Mouse (Mus musculus): ENCODE data around the gene Tsc22d4.

Tsc22d4 gene

DNA sequence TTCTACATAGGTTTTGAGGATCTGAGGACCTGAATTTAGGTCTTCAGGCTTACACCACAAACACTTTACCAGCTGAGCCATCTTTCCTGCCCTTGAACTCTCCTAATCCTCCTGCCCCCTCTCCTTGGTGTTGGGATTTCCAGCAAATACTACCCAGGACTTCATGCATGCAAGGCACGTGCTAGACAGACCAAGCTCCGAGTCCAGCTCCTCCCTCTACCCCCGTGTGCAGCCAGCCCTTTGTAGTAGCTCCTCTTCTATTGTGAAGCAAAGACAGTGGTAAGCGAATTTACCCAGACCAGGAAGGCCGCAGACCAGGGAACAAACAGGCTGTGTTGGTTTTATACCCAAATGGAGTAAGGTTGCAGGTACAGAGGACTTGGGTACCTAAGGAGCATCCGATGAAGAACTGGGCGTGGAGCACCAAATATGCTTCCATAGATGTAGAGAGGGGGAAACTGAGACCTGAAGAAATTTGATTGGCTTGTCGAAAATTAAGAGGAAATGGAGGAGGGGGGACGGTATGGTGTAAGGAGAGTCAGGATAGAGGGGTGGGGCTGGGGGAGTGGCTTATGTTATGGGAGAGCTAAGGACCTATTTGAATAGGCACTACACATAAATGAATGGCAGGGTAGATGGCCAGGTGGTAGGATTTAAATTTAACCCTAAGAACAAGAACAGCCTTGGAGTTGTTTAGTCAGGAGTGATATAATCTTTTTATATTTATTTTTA is 19.2 kb downstream of the Tsc22d4 start:
- no peak for DNase-seq (ENCODE audit: low spot score in 2 of 2)

DNA sequence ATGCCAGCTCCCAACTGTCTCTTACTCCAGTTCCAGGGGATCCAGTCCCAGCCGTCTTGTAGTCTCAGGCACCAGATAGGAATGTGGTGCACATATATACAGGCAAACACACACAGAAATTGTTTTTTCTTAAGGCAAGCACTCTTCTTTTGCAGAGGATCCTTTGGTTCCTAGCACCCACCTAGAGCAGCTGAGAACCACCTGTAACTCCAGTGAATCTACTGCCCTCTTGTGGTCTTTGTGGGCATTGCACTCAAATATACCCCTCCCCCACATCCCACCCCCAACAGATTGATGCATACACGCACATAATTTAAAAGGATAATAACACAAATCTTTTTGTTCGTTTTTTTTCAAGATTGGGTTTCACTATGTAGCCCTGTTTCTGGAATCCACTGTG is 20.7 kb downstream of the Tsc22d4 start:
- DNase-seq (ENCODE audit: low spot score in 2 of 2), result no peak

DNA sequence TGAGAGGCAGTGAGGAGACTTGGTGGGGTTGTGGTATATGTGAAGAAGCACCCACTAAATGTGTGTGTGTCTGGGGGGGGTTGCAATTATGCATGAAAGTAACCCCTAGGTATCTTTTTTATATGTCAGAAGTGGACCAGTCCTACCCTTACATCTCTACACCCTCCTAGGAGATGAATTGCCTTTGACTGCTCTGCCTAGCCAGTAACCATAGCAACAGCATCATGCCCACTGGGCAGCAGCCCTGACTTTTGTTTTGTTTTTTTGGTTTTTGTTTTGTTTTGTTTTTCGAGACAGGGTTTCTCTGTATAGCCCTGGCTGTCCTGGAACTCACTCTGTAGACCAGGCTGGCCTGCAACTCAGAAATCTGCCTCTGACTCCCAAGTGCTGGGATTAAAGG is 22.9 kb downstream of the Tsc22d4 start:
- DNase-seq (ENCODE audit: low spot score in 2 of 2), result no peak

DNA sequence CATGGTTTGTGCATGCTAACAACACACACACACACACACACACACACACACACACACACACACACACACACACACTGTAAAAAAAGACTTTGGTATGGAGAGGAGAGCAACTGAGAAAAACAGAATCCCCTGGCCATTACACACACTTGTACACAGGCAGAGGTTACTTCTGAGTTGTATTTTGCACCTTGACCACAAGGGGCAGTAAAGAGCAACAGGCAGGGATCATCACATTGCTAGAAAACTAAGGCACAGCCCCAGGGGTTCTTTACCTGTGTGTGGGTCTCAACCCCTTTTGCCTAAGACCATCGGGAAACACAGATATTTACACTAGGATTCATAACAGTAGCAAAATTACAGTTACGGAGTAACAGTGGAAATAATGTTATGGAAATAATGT is 25.2 kb downstream of the Tsc22d4 start:
- DNase-seq (ENCODE audit: low spot score in 2 of 2), result no peak

DNA sequence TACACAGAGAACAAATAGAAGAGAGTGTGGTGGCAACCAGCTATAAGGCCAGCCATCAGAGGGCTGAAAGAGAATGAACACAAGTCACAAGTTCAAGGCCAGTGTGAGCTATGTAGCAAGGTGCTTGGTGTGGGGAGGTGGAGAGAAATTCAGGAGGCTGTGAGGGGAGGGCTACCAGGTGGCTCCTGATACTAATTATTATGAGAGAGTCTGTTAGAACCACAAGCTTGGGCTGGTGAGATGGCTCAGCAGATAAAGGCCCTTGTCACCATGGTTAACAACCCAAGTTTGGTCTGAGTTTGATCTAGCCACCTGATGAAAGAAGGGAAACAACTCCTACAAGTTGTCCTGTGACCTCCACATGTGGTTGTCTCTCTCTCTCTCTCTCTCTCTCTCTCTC is 27.2 kb downstream of the Tsc22d4 start:
- DNase-seq (ENCODE audit: low spot score in 2 of 2), result no peak

DNA sequence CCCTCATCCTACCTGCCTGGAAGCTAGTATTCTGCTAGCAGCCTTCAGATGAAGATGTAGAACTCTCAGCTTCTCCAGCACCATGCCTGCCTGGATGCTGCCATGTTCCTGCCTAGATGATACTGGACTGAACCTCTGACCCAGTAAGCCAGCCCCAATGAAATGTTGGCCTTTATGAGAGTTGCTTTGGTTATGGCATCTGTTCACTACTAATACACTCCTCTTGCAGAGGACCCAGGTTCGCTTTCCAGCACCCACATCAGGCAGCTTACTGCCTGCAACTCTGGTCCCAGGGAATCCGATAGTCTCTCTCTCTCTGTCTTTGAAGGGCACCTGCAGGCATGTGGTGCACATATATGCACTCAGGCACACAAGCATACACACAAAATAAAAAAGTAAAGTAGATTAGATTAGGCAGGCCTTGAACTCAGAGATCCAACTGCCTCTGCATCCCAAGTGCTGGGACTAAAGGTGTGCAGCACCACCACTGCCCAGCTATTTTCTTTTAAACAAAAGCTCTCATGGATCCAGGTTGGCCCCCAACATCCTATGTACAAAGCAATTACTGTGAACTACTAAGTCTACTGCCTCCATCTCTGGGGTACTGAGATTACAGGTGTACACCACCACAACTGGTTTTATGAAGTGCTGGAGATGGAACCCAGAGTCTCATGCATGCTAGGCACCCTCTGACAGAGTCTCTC is 30.2 kb downstream of the Tsc22d4 start:
- DNase-seq (ENCODE audit: low spot score in 2 of 2), result no peak

DNA sequence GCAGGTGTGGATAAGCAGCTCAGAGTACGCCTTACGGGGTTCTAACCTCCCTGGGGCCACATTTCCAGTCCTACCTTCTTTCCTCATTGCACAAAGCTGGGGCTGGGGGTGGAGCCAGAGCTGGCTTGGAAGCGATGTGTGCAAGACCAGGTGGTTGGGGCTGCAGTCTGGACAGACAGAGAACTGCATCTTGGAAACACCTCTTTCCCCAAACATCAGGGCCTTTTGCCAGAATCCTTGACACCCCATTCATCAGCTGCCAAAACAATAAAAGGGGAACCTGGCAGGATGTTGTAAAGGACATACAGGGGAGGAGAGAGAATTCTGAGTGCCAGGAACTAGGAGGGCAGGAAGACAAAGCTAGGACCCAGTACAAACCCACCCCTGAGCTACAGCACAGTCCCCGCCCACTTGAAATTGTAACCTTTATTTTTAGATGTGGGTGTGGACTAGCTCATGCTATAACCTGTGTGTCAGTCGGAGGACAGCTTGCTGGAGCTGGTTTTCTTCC is 30.9 kb downstream of the Tsc22d4 start:
- DNase-seq (ENCODE audit: low spot score in 2 of 2), result no peak

DNA sequence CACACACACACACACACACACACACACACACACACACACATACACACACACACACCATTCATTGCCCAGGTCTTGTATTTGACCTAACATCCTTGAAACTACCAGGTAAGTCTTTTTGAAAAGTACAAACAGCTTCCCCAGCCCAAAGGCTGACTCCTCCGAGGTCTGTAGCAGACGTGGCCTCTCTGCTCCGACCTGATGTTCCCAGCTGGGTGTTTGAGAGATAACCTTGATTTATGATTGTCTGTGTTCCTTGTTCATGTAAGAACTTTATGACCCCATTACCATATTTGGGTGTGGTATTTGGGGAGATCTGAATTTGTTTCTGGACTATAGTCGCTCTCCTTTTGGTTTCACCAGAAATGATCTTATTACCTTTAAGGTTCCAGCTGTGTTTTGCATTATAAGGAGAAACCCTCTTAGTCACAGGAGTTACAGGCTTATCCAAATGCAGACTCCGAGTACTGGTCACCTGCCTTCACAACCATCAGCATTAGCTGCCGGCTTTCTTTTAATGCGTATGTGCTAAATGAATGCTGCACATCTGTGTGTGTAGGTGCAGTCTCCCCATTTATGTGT is 31.8 kb downstream of the Tsc22d4 start:
- DNase-seq (ENCODE audit: low spot score in 2 of 2), result no peak

DNA sequence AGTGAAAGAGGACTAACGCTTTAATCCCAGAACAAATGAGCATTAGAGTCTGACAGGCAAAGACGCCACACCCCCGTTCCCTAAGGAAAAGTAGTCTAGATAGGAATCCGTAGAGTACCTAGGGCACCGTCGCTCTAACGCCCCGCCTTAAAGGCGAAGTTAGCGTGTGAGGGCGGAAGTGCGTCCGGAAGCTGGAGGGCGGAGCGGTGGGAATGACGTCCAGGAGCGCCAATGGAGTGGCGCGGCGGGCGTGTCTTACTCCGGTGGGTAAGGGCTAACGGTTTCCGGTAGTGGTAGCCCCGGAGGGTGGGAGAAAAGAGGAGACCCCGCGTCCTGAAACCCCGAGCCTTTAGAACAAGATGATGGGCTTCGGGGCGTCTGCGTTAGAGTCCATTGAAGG is 33.1 kb downstream of the Tsc22d4 start, which contains the start of gene Ppp1r35:
TSS of gene Ppp1r35 (plus strand) at position 215 of the 400 bp plus-strand sequence.
- DNase-seq (ENCODE audit: low spot score in 2 of 2), result peak; percentile 92 to 98

DNA sequence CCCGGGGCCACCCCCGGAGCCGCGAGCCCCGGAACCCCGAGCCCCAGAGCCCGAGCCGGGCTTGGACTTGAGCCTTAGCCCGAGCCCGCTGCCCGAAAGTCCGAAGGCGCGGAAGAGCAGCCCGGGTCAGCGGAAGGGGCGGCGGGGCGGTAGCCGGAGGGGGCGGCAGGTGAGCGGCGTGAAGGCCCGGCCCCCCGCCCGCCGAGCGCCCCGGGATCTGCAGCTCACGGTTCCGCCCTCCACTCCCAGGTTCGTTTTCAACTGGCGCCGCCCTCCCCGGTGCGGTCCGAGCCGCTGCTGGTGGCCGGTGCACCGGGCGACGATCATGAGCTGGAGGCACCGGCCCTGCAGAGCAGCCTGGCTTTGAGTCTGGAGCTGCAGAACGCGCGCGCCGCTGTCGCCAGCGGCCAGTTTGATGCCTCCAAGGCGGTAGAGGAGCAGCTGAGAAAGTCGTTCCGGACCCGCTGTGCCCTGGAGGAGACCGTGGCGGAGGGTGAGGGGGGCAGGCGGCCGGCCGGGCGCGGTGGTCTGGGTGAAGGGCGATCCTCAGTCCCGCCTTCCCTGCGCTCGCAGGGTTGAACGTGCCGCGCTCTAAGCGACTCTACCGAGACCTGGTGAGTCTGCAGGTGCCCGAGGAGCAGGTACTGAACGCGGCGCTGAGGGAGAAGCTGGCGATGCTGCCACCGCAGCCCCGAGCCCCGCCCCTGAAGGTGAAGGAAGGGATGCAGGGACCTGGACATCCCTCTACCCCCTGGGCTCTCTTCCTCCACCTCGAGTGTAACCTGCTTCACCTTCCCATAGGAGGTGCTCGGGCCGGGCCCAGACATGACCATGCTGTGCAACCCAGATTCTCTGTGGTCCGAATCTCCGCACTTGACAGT is 33.8 kb downstream of the Tsc22d4 start:
- DNase-seq (ENCODE audit: low spot score in 2 of 2), result no peak

DNA sequence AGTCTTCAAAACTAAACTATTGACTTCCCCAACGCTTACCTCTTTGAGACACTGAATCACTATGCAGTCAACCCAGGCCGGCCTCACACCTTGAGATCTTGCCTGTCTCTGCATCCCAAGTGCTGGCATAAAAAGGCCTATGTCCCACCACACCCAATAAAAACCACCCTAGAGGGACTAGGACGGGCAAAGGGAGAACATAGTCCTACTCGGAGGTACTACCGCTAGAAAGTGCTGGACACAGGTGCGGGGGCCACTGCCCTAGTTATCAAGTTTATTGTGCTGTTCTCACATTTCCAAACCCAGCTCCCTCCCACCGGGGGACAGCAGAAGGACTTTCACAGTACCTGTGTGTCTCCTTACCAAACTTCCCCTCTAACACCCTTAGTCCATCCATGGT is 36.1 kb downstream of the Tsc22d4 start:
- no peak for DNase-seq (ENCODE audit: low spot score in 2 of 2)

DNA sequence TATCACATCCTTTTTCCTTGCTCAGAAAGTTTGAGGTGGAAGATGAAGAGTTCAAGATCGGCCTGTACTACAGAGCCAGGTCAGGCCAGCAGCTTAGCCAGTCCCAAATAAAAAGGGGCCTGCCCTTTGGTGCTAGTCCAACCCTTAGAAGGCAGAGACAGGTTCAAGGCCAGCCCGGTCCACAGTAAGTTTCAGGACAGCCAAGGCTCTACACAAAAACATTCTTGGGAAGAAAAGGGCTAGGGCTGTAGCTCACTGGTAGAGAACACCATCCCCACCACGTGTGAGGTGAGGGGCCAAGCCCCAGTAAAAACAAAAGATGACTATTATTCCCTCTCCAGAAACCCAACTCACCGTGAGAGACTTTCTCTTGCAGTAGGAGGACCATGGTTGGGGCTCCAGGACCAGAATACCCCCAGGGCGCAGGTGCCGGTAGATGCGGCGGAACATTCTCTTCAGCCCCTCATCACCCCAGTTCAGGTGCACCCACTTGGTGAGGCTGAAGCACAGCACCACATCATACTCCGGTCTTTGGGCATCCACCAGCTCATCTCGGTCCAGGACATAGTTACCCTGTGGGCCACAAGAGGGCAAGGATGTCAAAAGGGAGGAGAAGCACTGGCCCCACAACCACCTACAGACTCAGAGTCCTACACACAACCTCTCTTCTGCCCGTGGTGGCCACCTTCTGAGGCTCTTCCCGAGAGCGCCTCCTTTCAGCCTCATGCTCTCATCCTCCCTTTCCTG is 37.4 kb downstream of the Tsc22d4 start:
- no peak for DNase-seq (ENCODE audit: low spot score in 2 of 2)

DNA sequence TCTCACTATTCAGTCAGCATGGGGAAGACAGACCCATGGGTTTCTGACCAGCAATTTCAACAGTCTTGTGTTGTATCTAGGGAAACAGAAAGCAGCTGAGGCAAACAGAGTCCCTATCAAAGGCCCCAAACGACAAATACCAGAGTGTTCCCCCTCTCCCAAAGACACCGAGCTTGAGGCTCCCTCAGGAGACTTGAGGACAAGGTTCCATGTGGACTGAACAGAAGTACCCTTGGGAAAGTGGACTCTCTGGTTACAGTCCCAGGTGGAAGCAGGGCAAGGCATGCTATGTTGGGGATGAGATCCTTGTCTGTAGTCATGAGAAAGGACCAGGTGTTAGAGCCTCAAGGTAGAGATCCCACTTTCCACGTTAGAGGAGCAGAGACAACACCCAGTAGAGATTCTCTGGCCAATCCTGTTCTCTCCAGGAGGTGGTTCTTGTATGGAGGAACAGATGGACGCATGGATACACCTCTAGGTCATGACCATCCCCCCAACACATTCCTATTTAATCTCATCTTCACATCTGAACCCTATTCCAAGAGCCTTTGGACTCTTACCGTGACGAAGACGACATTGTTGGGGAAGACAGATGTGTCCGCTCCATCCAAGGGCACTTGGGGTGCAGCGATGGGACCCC is 38.5 kb downstream of the Tsc22d4 start:
- no peak for DNase-seq (ENCODE audit: low spot score in 2 of 2)

DNA sequence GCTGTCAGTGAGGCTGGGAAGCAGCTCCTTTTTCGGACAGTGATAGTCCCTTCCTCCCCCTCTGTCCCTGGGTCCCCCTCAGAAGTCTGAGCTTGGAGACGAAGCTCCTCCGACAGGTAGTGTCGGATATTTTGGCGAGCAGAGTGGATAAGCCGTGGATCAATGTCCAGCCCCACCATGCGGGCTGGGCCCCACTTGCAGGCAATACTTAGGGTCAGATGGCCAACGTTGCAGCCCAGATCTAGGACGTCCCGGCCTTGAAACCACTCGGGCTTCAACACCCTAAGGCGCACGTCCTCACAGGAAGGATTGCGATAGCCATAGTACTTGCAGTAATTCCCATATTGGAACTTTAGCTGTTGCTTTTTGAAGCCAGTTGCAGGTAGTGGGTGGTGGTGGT is 39.0 kb downstream of the Tsc22d4 start:
- no peak for DNase-seq (ENCODE audit: low spot score in 2 of 2)

DNA sequence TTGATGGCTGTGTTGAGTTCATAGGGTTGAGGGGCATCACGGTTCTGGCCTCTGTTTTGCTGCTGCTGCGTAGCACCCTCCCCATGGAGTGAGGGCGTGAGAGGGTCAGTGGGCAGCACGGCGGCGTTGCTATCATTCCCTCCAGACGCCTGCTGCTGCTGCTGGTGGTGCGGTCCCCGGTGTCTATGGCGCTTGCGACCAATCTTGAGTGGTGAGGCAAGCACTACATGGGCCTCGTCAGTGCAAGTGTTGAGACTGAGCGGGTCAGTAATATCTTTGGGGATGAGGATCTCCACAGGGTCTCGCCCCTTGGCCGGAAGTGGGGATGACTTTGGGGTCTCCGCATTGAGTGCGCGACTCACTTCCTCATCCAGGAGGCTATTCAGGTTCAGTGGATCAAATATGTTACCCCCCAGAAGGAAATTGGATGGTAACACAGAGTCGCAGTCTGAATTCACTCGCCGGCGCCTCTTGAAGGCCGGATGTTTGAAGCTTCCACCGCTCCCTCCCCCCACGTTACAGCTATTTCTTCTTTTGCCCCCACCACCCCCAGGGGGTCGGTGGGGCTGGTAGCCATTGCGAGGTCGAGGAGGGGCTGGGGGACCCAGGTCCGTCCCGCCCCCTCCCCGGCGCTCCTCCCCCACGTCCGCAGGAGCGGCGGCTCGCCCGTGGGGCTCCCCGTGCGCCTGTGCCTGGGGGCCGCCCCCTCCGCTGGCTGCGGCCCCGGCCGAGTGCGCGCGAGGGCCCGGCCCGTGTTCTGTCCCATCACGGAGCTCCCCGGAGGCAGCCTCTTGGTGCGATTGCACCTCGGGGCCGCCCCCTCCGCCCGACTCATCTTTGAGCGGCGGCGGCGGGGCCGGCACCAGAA is 39.9 kb downstream of the Tsc22d4 start:
- no peak for DNase-seq (ENCODE audit: low spot score in 2 of 2)

DNA sequence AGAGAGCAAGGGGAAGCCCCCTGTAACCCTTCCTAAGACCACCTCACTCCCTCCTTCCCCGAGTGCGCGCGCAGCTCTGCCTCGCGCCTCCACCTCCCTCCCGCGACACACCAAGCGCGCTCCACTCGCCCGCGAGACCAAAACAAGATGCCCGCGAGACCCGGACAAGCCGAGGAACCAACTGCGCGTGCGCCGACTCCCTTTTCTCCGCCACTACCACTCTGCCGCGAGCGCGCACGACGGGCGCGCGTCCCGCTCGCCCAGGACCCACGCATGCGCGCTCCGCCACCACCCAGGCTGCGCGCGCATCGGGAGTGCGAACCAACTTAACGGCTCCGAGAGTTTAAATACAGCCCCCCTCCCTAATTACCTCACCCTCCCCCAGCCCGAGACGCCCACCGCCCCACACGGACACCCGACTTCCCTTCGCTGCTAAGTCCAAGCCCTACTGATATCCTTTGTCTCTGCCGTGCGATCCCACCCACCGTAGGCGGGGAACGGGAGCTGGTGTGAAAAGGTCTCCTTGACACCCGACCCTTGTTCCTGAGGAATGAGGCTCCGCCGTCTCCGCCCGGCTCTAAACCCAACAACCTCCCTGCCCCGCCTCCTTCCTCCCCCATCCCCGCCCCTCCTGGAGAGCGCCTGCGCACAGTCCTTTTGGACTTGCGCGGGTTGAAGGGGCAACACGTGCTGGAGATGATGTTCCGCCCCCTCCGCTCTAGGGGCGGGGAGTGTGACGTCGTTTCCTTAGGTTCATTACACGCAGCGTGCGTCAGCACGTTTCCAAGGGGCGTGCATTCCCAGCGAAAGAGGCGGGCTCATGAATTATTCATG is 40.8 kb downstream of the Tsc22d4 start:
- peak; percentile 99 for DNase-seq (ENCODE audit: low spot score in 2 of 2)

DNA sequence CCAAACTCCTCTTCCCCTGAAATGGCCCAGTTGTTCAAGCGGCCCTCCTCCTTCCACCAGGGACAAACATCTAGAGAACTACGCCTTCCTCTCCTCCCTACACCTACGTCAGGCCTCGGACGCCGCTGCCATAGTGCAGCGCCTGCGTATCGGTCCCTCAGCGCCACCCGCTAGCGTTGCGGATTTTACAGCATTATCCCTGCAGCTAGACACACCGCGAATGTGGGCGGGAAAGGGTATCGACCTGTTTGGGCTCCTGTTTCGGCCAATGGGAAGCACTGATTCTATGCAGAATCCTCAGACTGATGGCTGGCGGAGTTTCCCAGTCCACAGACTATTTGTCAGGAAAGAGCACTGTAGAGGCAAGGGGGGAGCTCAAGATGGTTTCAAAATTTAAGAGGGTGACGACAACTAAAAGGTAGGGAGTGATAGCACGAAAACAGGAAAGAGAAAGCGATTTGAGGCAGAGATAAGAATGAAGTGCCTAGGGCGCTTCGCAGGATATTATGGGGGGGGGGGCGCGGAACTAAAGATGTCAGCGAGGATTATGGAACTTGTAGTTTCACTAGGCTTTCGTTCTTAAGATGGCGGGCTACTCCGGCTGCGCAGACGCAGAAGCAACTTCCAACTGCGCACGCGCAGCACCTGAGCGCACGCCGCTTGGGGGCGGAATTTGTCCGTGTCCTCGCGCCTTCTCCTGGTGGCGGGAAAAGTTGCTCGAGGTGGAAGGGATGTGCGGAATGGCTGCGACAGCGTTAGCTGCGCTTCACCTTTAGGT is 41.8 kb downstream of the Tsc22d4 start, which contains the start of the genes Mepce and Zcwpw1:
TSS of gene Mepce (minus strand) at position 505 of the 778 bp plus-strand sequence.
TSS of gene Zcwpw1 (plus strand) at position 648 of the 778 bp plus-strand sequence.
- peak; percentile 89 to 97 for DNase-seq (ENCODE audit: low spot score in 2 of 2)

DNA sequence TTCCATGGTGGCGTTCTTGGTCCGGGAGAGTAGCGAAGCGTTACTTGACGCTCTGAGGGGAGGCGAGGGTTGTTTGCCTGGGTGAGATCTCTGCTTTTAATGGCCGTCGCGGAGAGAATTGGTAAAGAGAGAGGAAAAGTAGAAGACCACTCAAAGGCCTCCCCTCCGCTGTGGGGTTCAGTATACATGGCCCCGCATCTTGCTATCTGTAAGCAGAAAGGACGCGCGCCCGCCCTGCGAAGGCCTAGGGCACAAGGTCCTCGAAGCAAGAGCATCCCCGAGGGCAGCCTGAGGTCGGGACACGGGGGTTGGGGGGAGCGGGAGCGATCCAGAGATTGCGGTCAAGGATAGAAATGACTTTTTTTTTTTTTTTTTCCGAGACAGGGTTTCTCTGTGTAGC is 42.6 kb downstream of the Tsc22d4 start:
- peak in 1 of 2 experiments; percentile 44 for DNase-seq (ENCODE audit: low spot score in 2 of 2)
